Mouse (Mus musculus): ENCODE data around the gene Tmem88b. TPM values are rescaled to one million over a fixed set of nuclear protein-coding genes. Genes with fewer than 3 reads are reported as not detected.
A peak's percentile ranks its signal among the peaks of the same experiment; 100 is the strongest.
"Not testable (repeated sequence)": the region's sequence is repeated elsewhere in the genome, so short reads cannot be mapped to it uniquely, and the experiment has no call there.

Gene Tmem88b
- polyA plus RNA-seq, 1 experiment from 2014 or later = 0.69 TPM

GRCm38 (mm10) chr4:155811929-155812664 lies 26.4 kb upstream of the Tmem88b start, which contains the start of gene Ccnl2:
Gene Ccnl2 (plus strand): TSS chr4:155812489.
- Histone ChIP-seq H3K4me1 (peaks cover 18% of the 10 kb centered on the region), H3K27ac (peak within 1 kb of the TSS; percentile 94), H3K9me3 (no peaks in the 10 kb centered on the region), H3K27me3 (no peaks in the 10 kb centered on the region), H3K4me3 (peak within 1 kb of the TSS; percentile 93), H3K36me3 (peaks cover 74% of the 10 kb centered on the region), H3K9ac (peak within 1 kb of the TSS; percentile 98), H3K4me2 (replicated peaks) (peak within 1 kb of the TSS; percentile 92)
- peak; percentile 98 for ATAC-seq (ENCODE audit: insufficient number of reproducible peaks, insufficient read depth, low FRiP score, low TSS enrichment)
- 1% methylated on average over 60 of the region's 60 CpGs for WGBS

- Histone ChIP-seq H3K4me1 (peaks cover 18% of the 10 kb centered on the region), H3K9me3 (no peaks in the 10 kb centered on the region), H3K4me3 (no peak overlapping the region), H3K27ac (no peak overlapping the region), H3K4me2 (replicated peaks) (no peak overlapping the region), H3K36me3 (peaks cover 50% of the 10 kb centered on the region), H3K27me3 (no peaks in the 10 kb centered on the region), H3K9ac (no peak overlapping the region)
- ATAC-seq (ENCODE audit: insufficient number of reproducible peaks, insufficient read depth, low FRiP score, low TSS enrichment) = no peak
- 84% methylated on average over 3 of the region's 3 CpGs for WGBS
These were observed 22.2 kb upstream of the Tmem88b start for GRCm38 (mm10) chr4:155807841-155808240.

- Histone ChIP-seq H3K4me2 (replicated peaks) (peak overlapping the region; percentile 61), H3K4me1 (peaks cover 15% of the 10 kb centered on the region), H3K9ac (peak overlapping the region; percentile 90), H3K4me3 (peak overlapping the region; percentile 90), H3K36me3 (peaks cover 24% of the 10 kb centered on the region), H3K27ac (peak overlapping the region; percentile 75), H3K9me3 (no peaks in the 10 kb centered on the region), H3K27me3 (no peaks in the 10 kb centered on the region)
- peak; percentile 98 for ATAC-seq (ENCODE audit: insufficient number of reproducible peaks, insufficient read depth, low FRiP score, low TSS enrichment)
- under 1% methylated on average over 57 of the region's 58 CpGs for WGBS
These were observed 17.8 kb upstream of the Tmem88b start for GRCm38 (mm10) chr4:155803340-155804041.

GRCm38 (mm10) chr4:155802741-155803339 lies 17.2 kb upstream of the Tmem88b start, which contains the start of gene Mrpl20:
Gene Mrpl20 (plus strand): TSS chr4:155802878.
- no peaks in the 10 kb centered on the region for H3K27me3 ChIP-seq
- peak within 1 kb of the TSS; percentile 90 for H3K9ac ChIP-seq
- H3K4me1 ChIP-seq = peaks cover 15% of the 10 kb centered on the region
- H3K27ac ChIP-seq = peak within 1 kb of the TSS; percentile 75
- no peaks in the 10 kb centered on the region for H3K9me3 ChIP-seq
- WGBS = 8% methylated on average over 12 of the region's 12 CpGs
- H3K4me2 ChIP-seq (replicated peaks) = peak within 1 kb of the TSS; percentile 61
- ATAC-seq (ENCODE audit: insufficient number of reproducible peaks, insufficient read depth, low FRiP score, low TSS enrichment) = no peak; the same call in 1 of the 2 replicates
- peaks cover 18% of the 10 kb centered on the region for H3K36me3 ChIP-seq
- peak within 1 kb of the TSS; percentile 90 for H3K4me3 ChIP-seq

- Histone ChIP-seq H3K27ac (no peak overlapping the region), H3K9ac (no peak overlapping the region), H3K9me3 (no peaks in the 10 kb centered on the region), H3K4me1 (peaks cover 15% of the 10 kb centered on the region), H3K4me2 (replicated peaks) (no peak overlapping the region), H3K36me3 (peaks cover 10% of the 10 kb centered on the region; the same call in 1 of the 2 replicates), H3K27me3 (no peaks in the 10 kb centered on the region), H3K4me3 (no peak overlapping the region)
- no peak for ATAC-seq (ENCODE audit: insufficient number of reproducible peaks, insufficient read depth, low FRiP score, low TSS enrichment)
- 100% methylated on average over 1 of the region's 1 CpGs for WGBS
These were observed 16.4 kb upstream of the Tmem88b start for GRCm38 (mm10) chr4:155802075-155802474.

- Histone ChIP-seq H3K4me1 (no peaks in the 10 kb centered on the region), H3K4me2 (replicated peaks) (no peak overlapping the region), H3K27me3 (no peaks in the 10 kb centered on the region), H3K9me3 (no peaks in the 10 kb centered on the region), H3K9ac (no peak overlapping the region), H3K4me3 (no peak overlapping the region), H3K36me3 (no peaks in the 10 kb centered on the region), H3K27ac (no peak overlapping the region)
- 81% methylated on average over 2 of the region's 2 CpGs for WGBS
- no peak for ATAC-seq (ENCODE audit: insufficient number of reproducible peaks, insufficient read depth, low FRiP score, low TSS enrichment)
These were observed 8.1 kb upstream of the Tmem88b start for GRCm38 (mm10) chr4:155793730-155794129.

GRCm38 (mm10) chr4:155791240-155791933 lies 5.7 kb upstream of the Tmem88b start:
- 73% methylated on average over 24 of the region's 24 CpGs for WGBS
- peak; percentile 47; the same call in 1 of the 2 replicates for ATAC-seq (ENCODE audit: insufficient number of reproducible peaks, insufficient read depth, low FRiP score, low TSS enrichment)
- Histone ChIP-seq H3K36me3 (no peaks in the 10 kb centered on the region), H3K4me2 (replicated peaks) (no peak overlapping the region), H3K4me3 (no peak overlapping the region), H3K27ac (no peak overlapping the region), H3K9me3 (no peaks in the 10 kb centered on the region), H3K4me1 (no peaks in the 10 kb centered on the region), H3K9ac (no peak overlapping the region), H3K27me3 (no peaks in the 10 kb centered on the region)

GRCm38 (mm10) chr4:155790650-155791161 lies 5.0 kb upstream of the Tmem88b start:
- no peaks in the 10 kb centered on the region for H3K27me3 ChIP-seq
- no peaks in the 10 kb centered on the region for H3K9me3 ChIP-seq
- H3K4me1 ChIP-seq = no peaks in the 10 kb centered on the region
- no peak overlapping the region for H3K27ac ChIP-seq
- no peaks in the 10 kb centered on the region for H3K36me3 ChIP-seq
- no peak; the same call in 1 of the 2 replicates for ATAC-seq (ENCODE audit: insufficient number of reproducible peaks, insufficient read depth, low FRiP score, low TSS enrichment)
- no peak overlapping the region for H3K4me2 ChIP-seq (replicated peaks)
- H3K9ac ChIP-seq = no peak overlapping the region
- no peak overlapping the region for H3K4me3 ChIP-seq
- 65% methylated on average over 3 of the region's 3 CpGs for WGBS

- 79% methylated on average over 3 of the region's 3 CpGs for WGBS
- H3K9ac ChIP-seq = no peak within 1 kb of the TSS
- peaks cover 5% of the 10 kb centered on the region; the same call in 1 of the 2 replicates for H3K4me1 ChIP-seq
- no peak within 1 kb of the TSS for H3K4me2 ChIP-seq (replicated peaks)
- ATAC-seq (ENCODE audit: insufficient number of reproducible peaks, insufficient read depth, low FRiP score, low TSS enrichment) = no peak
- H3K27ac ChIP-seq = no peak within 1 kb of the TSS
- no peaks in the 10 kb centered on the region for H3K9me3 ChIP-seq
- H3K36me3 ChIP-seq = no peaks in the 10 kb centered on the region
- H3K4me3 ChIP-seq = no peak within 1 kb of the TSS
- no peaks in the 10 kb centered on the region for H3K27me3 ChIP-seq
These were observed 4.4 kb upstream of the Tmem88b start, which contains the start of gene Ankrd65 for GRCm38 (mm10) chr4:155790021-155790489. Gene Ankrd65 (plus strand): TSS chr4:155790439.

- not testable (repeated sequence) for H3K9me3 ChIP-seq; H3K36me3 ChIP-seq; H3K9ac ChIP-seq; H3K27ac ChIP-seq; ATAC-seq (ENCODE audit: insufficient number of reproducible peaks, insufficient read depth, low FRiP score, low TSS enrichment); H3K27me3 ChIP-seq; H3K4me2 ChIP-seq (replicated peaks); H3K4me3 ChIP-seq
- peaks cover 11% of the 10 kb centered on the region for H3K4me1 ChIP-seq
- WGBS = 78% methylated on average over 4 of the region's 4 CpGs
These were observed 3.2 kb upstream of the Tmem88b start for GRCm38 (mm10) chr4:155788833-155789232.

- 81% methylated on average over 3 of the region's 3 CpGs for WGBS
- no peak overlapping the region for H3K9ac ChIP-seq
- ATAC-seq (ENCODE audit: insufficient number of reproducible peaks, insufficient read depth, low FRiP score, low TSS enrichment) = no peak
- no peaks in the 10 kb centered on the region for H3K9me3 ChIP-seq
- H3K27me3 ChIP-seq = no peaks in the 10 kb centered on the region
- no peak overlapping the region for H3K4me3 ChIP-seq
- no peak overlapping the region for H3K4me2 ChIP-seq (replicated peaks)
- peaks cover 11% of the 10 kb centered on the region for H3K4me1 ChIP-seq
- no peak overlapping the region for H3K27ac ChIP-seq
- H3K36me3 ChIP-seq = no peaks in the 10 kb centered on the region
These were observed 2.6 kb upstream of the Tmem88b start for GRCm38 (mm10) chr4:155788300-155788699.
